Mouse (Mus musculus): Measurements from ENCODE around the gene Plekhg2.

The Plekhg2 gene

GRCm38 (mm10) chr7:28382981-28383396 is 10.6 kb upstream of the Plekhg2 start:
- peak; percentile 94 to 95 for DNase-seq (ENCODE audit: low spot score in 2 of 2)

- DNase-seq (ENCODE audit: low spot score in 2 of 2), result peak in 1 of 2 experiments; percentile 81
Observed at GRCm38 (mm10) chr7:28382347-28382951, 10.1 kb upstream of the Plekhg2 start.

- DNase-seq (ENCODE audit: low spot score in 2 of 2), result peak; percentile 94 to 96
Observed at GRCm38 (mm10) chr7:28381938-28382337, 9.5 kb upstream of the Plekhg2 start.

DNA sequence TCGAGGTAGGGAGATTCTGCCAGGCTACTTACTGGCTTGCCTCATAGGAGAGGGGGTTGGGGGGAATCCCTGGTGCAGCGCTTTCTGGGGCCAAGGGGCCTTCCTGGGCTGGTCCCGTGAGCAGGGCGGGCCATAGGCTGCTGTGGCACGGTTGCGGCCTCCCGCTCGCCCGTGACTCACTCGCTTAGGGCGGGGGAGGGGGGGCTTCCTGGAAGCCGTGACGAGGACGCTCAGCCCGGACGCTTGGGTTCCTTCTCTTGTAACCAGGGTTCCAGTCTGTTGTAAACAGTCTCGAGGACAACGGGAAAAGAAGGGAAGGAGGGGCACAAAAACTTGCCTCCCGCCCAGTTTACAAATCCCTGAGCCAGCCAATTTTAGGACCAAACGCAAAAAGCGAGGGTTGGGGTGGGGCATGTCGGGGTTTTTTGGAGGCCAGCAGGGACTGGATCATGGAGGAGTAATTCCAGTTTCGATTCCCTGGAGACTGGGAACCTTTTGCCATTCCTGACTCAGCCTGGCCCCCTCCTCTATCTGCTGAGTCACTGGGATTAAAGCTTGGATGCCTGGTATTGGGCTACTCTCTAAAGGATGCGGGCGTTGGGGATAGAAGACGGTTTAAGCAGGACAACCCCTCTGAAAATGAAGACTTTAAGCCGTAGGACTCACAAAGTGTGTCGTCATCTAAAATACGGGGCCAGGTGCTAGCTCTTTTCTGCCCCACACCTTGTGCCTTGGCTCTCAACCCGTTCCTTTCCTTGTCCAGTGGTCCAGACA is 8.8 kb upstream of the Plekhg2 start:
- peak; percentile 95 to 96 for DNase-seq (ENCODE audit: low spot score in 2 of 2)

GRCm38 (mm10) chr7:28380237-28381016 is 8.0 kb upstream of the Plekhg2 start, which contains the start of gene Zfp36:
Gene Zfp36 (minus strand): TSS chr7:28380253.
- peak in 1 of 2 experiments; percentile 48 for DNase-seq (ENCODE audit: low spot score in 2 of 2)

DNA sequence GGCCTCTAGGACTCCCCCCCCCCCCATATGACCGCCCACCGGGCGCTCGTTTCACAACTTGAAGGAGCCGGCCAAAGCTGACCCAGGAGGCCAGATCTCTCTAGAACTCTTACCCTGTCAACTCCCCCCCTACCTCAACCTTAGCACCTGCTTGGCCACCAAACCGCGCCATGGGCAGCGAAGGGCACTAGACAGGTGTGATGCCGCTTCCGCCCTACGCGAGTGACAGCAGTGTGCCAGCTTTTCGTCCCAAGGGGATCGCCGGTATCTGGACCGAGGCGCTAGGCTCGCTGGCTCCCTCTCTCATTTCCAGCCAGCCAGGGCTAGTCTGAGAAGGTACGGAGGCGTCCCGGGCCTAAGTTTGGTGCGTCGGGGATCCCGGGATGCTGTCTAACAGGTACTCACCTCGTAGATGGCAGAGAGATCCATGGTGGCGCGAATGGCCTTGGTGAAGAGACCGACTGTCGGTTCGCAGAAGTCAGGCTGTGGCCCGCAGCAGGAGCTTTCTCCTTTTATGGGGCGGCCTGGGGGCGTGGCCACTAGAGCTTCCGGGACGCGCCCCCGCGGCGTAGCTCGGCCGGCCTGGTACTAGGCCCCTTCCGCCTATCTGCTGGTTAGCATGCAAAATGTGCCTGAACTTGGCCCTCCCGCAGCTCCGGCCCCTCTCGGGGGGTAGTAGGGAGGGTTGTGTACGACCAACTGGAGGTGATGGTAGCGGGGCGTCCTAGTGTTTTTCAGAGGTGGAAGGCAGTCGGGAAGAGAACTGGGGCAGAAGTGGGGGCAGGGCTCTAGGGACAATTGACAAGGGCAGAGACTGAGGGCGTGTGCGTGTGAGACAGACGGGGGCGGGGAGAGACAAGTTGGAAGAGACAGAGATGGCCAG is 6.6 kb upstream of the Plekhg2 start:
- peak; percentile 95 to 97 for DNase-seq (ENCODE audit: low spot score in 2 of 2)

- DNase-seq (ENCODE audit: low spot score in 2 of 2), result peak; percentile 67 to 71
Observed at GRCm38 (mm10) chr7:28378066-28378690, 5.8 kb upstream of the Plekhg2 start.

DNA sequence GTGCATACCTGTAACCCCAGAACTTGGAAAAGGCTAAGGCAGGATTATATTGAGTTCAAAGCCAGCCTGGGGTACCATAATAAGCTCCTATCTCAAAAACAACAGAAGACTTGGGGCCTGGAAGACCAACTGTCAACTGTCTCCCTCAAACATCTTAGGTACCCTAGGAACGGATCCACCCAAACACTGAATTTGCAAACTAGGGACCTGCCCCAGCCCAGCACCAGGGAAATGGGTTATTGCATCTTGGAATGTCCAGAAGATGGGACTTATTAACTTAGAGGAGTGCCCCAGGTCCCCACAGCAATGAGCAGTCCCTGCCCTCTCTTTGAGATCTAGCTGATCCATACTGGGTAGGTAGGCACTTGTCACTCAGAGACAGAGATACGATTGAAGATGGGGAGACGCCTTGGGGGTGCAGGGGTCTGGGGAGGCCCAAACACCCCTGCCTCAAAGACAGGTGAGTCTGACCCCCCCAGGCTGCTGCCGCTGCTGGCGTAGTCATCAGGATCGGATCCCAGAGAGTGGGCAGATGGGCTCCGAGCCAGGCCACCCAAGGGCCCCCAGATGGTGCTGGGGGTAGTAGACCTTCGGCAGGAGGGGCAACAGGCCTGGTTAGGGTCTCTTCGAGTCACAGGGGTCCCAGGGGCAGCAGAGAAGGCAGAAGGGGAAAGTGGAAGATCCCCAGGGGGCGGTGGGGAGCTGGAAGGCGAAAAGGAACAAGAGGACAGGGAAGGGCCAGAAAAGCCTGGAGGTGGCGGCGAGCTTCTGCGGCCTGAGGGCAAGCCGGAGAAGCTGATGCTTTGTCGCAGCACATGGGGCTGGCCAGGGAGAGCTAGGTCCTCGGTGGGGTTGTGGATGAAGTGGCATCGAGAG is 5.0 kb upstream of the Plekhg2 start:
- peak; percentile 29 for DNase-seq (ENCODE audit: low spot score in 2 of 2)

- peak; percentile 66 to 81 for DNase-seq (ENCODE audit: low spot score in 2 of 2)
Observed at GRCm38 (mm10) chr7:28376011-28376771, 3.8 kb upstream of the Plekhg2 start.

DNA sequence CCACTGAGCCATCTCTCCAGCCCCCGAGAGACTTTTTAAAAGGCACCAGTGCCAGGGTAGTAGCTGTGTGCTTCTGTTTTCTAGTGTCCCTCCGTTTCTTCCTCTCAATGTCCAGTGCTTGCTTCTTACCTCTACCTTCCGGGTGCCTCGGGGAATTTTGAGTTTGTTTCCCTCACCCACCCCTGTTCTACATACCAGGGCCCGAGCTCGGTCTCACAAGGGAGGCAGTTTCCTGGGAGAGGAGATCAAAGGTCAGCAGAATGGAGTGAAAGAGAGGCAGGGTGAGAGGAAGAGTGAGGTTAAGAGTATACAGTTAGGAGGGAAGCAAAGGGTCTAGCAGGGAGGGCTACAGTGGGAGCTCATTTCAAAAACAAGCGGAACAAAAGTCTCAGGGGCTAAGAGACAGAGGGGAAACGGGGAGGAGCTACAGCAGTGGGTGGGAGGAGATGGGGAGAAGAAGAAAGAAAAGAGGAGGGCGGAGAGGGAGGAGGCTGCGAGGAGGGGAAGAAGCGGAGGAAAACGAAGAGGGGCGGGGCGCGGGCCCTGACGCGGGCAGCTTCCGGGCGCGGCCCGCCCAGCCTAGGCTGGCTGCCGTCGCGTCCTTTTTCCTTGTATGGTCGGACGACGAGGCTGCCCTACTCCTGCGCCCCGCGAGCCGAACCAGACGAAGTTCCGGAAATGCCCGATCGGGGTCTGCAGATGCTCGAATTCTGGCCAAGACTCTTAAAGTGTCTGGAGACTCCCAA is 3.0 kb upstream of the Plekhg2 start:
- peak; percentile 87 to 91 for DNase-seq (ENCODE audit: low spot score in 2 of 2)

DNA sequence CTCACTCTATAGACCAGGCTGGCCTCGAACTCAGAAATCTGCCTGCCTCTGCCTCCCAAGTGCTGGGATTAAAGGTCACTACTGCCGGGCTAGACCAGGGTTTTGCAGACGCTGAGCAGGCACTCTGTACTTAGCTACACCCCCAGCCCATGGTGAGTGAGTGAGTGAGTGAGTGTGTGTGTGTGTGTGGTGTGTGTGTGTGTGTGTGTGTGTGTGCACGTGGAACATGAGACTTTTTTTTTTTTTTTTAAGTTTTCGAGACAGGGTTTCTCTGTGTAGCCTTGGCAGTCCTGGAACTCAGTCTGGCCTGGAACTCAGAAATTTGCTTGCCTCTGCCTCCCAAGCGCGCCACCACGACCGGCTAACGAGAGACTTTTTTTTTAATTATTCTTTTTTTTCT is 2.2 kb upstream of the Plekhg2 start:
- DNase-seq (ENCODE audit: low spot score in 2 of 2), result no peak

GRCm38 (mm10) chr7:28373891-28374495 is 1.6 kb upstream of the Plekhg2 start:
- no peak for DNase-seq (ENCODE audit: low spot score in 2 of 2)

DNA sequence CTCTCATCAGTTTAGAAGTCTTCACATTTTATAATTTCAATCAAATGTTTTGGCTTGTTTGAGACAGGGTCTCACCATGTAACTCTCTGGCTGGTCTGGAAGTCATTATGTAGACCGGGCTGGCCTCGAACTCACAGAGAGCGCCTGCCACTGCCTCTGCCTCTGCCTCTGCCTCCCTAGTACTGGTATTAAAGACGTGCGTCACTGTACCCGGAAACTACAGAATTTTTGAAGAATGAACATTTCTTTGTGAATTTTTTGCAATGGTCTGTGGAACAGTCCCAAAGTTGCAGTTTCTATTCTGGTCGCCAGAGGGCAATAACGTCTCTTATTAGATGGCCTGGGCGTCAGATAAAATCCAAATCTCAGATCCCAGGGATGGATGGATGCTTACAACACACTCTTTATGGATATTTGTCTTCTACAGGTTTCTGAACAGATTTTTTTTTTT is 757 bp upstream of the Plekhg2 start:
- DNase-seq (ENCODE audit: low spot score in 2 of 2), result peak; percentile 87 to 88

DNA sequence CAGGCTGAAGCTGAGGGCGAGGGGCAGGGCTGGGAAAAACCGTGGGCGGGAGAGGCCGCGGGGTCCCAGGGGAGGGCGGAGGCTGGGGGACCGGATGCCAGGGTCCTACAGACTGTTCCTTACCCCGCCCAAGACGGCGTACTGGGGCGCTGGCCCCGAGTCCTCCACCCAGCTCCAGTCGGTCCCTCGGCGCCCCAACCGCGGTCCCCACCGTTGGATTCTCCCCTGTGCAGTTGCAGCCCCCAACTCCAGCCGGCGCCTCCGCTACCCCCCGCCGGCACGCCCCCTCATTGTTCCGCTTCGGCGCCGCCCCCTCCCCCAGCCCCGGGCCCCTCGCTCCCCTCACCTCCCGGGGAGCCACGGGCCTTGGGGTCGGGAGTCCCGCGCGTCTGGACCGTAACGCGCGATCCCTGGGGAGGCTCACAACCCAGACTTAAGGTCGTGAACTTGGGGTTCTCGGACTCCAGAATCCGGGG is 847 bp downstream of the Plekhg2 start:
- DNase-seq (ENCODE audit: low spot score in 2 of 2), result no peak

- no peak for DNase-seq (ENCODE audit: low spot score in 2 of 2)
Observed at GRCm38 (mm10) chr7:28370977-28371513, 1.4 kb downstream of the Plekhg2 start.

- no peak for DNase-seq (ENCODE audit: low spot score in 2 of 2)
Observed at GRCm38 (mm10) chr7:28370051-28370450, 2.3 kb downstream of the Plekhg2 start.

DNA sequence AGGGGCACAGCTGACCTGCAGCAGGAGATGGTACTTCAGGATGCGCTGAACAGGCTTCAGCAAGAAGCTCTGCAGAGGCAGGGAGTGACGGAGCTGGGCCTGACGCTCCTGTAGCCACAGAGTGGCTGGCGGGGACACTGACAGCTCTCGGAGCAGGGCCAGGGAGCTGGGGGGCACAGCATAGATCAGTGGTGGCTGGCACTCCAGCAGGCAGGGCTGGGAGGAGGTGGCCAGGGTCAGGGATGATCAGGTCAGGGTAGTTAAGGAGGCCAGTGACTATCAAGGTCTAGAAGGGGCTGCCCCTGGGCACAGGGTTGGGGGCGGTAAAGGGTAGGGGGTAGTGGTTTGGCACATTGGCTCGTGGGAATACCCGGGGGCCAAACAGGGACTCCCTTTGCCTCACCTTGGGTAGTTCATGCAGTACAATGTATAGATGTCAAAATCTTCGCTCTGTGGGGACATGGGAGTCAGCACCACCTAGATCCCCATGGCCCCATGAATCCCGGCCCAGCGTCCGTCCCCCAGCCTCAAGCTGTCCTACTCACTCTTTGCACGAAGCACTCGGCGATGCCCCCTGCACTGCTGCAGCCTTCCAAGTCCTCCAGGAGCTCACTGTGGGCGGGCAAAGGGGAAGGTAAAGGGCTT is 4.0 kb downstream of the Plekhg2 start:
- DNase-seq (ENCODE audit: low spot score in 2 of 2), result no peak

Measured in natural killer cell, adult 2 months (primary cell).